In the genomic region with DNA sequence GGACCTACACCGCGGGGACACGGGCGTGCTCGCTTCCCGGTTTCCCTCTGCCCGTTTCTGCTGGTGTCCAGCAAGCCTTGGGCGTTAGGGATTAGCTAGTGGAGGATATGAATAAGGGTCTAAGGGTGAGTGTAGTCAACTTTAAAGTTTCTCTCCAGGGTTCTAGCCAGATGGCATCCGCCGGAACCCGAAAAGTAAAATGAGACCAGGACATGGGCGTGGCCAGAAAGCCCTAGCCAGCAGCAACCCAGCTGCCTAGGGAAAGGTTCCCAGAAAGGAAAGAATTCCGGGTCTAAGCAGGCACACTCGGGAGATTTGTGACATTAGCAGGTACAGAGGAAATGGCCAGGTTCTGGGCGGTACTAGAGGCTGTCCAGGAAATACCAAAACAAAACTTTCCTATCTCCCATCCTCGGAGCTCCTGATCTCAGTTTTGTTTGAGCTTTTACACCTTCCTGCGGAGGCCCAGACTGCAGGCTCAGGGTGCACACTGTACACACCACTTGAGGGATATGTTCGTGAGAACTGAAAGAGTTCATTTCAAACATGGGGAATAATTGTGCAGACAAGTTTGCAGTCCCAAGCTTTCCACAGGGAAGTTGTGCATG, we compare ENCODE assay signal across 8 mouse cellular contexts. TPM values are rescaled to one million over a fixed set of nuclear protein-coding genes. Genes with fewer than 3 reads are reported as not detected.
A peak's percentile ranks its signal among the peaks of the same experiment; 100 is the strongest.
DNase-seq lines count a peak whose midpoint lies in the region; ATAC-seq and TF ChIP-seq lines count a peak whose summit lies in the region.

No protein-coding gene starts in this region.

- H3K4me1 ChIP-seq in embryonic facial prominence, embryonic 10.5 days: peaks cover 50% of the 10 kb centered on the region
- H3K4me1 ChIP-seq in heart, adult 2 months (ENCODE audit: control insufficient read depth, insufficient read depth, low read length): peaks cover 15% of the 10 kb centered on the region
- peaks cover 15% of the 10 kb centered on the region for H3K4me1 ChIP-seq in liver, adult 2 months (ENCODE audit: control insufficient read depth, insufficient read depth, low read length)
- peaks cover 25% of the 10 kb centered on the region for H3K4me1 ChIP-seq in midbrain, embryonic 16.5 days (ENCODE audit: control insufficient read depth, insufficient read depth, low read length)
- H3K4me1 ChIP-seq in testis, adult 2 months (ENCODE audit: control insufficient read depth, insufficient read depth, low read length): peaks cover 4% of the 10 kb centered on the region

- intact Hi-C loops in heart, adult 2 months (cut with DNase I): loop anchor here (1.0 to 10.0 kb wide), 6 partner anchors 23 to 466 kb away; partner anchors contain the start of genes Fip1l1 and Scfd2

- H3K9me3 ChIP-seq in embryonic facial prominence, embryonic 10.5 days: no peaks in the 10 kb centered on the region
- no peaks in the 10 kb centered on the region for H3K9me3 ChIP-seq in midbrain, embryonic 16.5 days (replicated peaks; ENCODE audit: control insufficient read depth, low read length, poor library complexity, severe bottlenecking)

- peak overlapping the region; percentile 97 for H3K27ac ChIP-seq in embryonic facial prominence, embryonic 10.5 days (replicated peaks)
- peak overlapping the region; percentile 99 for H3K27ac ChIP-seq in heart, adult 2 months
- H3K27ac ChIP-seq in liver, adult 2 months (replicated peaks; ENCODE audit: insufficient read depth, low read depth, low read length): peak overlapping the region; percentile 81
- peak overlapping the region; percentile 84 for H3K27ac ChIP-seq in midbrain, embryonic 16.5 days (ENCODE audit: low read length)
- H3K27ac ChIP-seq in testis, adult 2 months (ENCODE audit: control insufficient read depth, insufficient read depth, low read depth, low read length): peak overlapping the region; percentile 58

- H3K36me3 ChIP-seq in embryonic facial prominence, embryonic 10.5 days (replicated peaks): no peaks in the 10 kb centered on the region
- H3K36me3 ChIP-seq in heart, adult 2 months (ENCODE audit: control insufficient read depth, insufficient read depth, low read length): peaks cover 6% of the 10 kb centered on the region; the same call in 1 of the 2 replicates
- no peaks in the 10 kb centered on the region for H3K36me3 ChIP-seq in liver, adult 2 months (ENCODE audit: control insufficient read depth, insufficient read depth, low read length)
- H3K36me3 ChIP-seq in midbrain, embryonic 16.5 days (ENCODE audit: control insufficient read depth, insufficient read depth, low read length): no peaks in the 10 kb centered on the region
- no peaks in the 10 kb centered on the region for H3K36me3 ChIP-seq in testis, adult 2 months (ENCODE audit: control insufficient read depth, insufficient read depth, low read length)

- peak; percentile 73 for DNase-seq in A20 (ENCODE audit: low read depth, low spot score)
- DNase-seq in T-cell, adult 2 months (ENCODE audit: low spot score): peak; percentile 20
- DNase-seq in embryonic facial prominence, embryonic 10.5 days (ENCODE audit: low spot score): peak; percentile 78
- DNase-seq in heart, adult 2 months: peak in 1 of 2 experiments; percentile 89
- DNase-seq in kidney, adult 18-20 months: peak; percentile 87
- peak; percentile 75 for DNase-seq in liver, adult 2 months (ENCODE audit: extremely low read depth, low read depth, low spot score)

- TF ChIP-seq EP300 in heart, adult 2 months (IDR thresholded peaks at IDR 0.05; ENCODE audit: insufficient read depth, low read depth, low read length): peak; percentile 31; the same call in 1 of the 2 replicates

- peak overlapping the region; percentile 89 for H3K4me2 ChIP-seq in midbrain, embryonic 16.5 days (ENCODE audit: low read length)

- H3K27me3 ChIP-seq in embryonic facial prominence, embryonic 10.5 days (replicated peaks; ENCODE audit: low read depth, poor library complexity, severe bottlenecking): no peaks in the 10 kb centered on the region
- H3K27me3 ChIP-seq in heart, adult 2 months (ENCODE audit: control insufficient read depth, insufficient read depth, low read length): no peaks in the 10 kb centered on the region
- no peaks in the 10 kb centered on the region for H3K27me3 ChIP-seq in liver, adult 2 months (ENCODE audit: control insufficient read depth, insufficient read depth, low read length)
- H3K27me3 ChIP-seq in midbrain, embryonic 16.5 days (ENCODE audit: control insufficient read depth, insufficient read depth, low read depth, low read length): no peaks in the 10 kb centered on the region
- peaks cover 2% of the 10 kb centered on the region; the same call in 1 of the 2 replicates for H3K27me3 ChIP-seq in testis, adult 2 months (ENCODE audit: control insufficient read depth, insufficient read depth, low read length)

- 0 out of 2 replicates have a peak, but pooled peaks have one; percentile 4 for TF ChIP-seq POLR2A in heart, adult 2 months (IDR thresholded peaks at IDR 0.05; ENCODE audit: insufficient read depth, low read depth, low read length)
- TF ChIP-seq POLR2A in liver, adult 2 months (IDR thresholded peaks at IDR 0.05; ENCODE audit: extremely low read depth, insufficient read depth, low read length): no peak
- TF ChIP-seq POLR2A in testis, adult 2 months (IDR thresholded peaks at IDR 0.05; ENCODE audit: control insufficient read depth, low read depth, low read length): no peak

- ATAC-seq in midbrain, embryonic 16.5 days: peak; percentile 15; the same call in 1 of the 2 replicates

- no peak for TF ChIP-seq CTCF in heart, adult 2 months (IDR thresholded peaks at IDR 0.05)
- TF ChIP-seq CTCF in liver, adult 2 months (IDR thresholded peaks at IDR 0.05; ENCODE audit: low read depth, low read length): no peak
- no peak for TF ChIP-seq CTCF in testis, adult 2 months (IDR thresholded peaks at IDR 0.05; ENCODE audit: control insufficient read depth, insufficient read depth, insufficient replicate concordance, low read depth, low read length)

- 2% methylated on average over 18 of the region's 18 CpGs for WGBS in embryonic facial prominence, embryonic 10.5 days
- under 1% methylated on average over 18 of the region's 18 CpGs for WGBS in heart, adult 2 months
- WGBS in liver, adult 2 months: under 1% methylated on average over 18 of the region's 18 CpGs
- WGBS in midbrain, embryonic 16.5 days: 1% methylated on average over 18 of the region's 18 CpGs

- H3K79me2 ChIP-seq in heart, adult 2 months (replicated peaks; ENCODE audit: control insufficient read depth, insufficient read depth, low read length): no peaks in the 10 kb centered on the region
- H3K79me2 ChIP-seq in liver, adult 2 months (ENCODE audit: control insufficient read depth, insufficient read depth, low read length): peaks cover 9% of the 10 kb centered on the region; the same call in 1 of the 2 replicates

- H3K4me3 ChIP-seq in embryonic facial prominence, embryonic 10.5 days: peak overlapping the region; percentile 85
- peak overlapping the region; percentile 94 for H3K4me3 ChIP-seq in heart, adult 2 months
- peak overlapping the region; percentile 82 for H3K4me3 ChIP-seq in liver, adult 2 months (ENCODE audit: insufficient read depth, low read depth, low read length)
- peak overlapping the region; percentile 84 for H3K4me3 ChIP-seq in midbrain, embryonic 16.5 days (ENCODE audit: low read depth, low read length)
- H3K4me3 ChIP-seq in testis, adult 2 months (ENCODE audit: control insufficient read depth, low read depth, low read length): peak overlapping the region; percentile 93

- H3K9ac ChIP-seq in heart, adult 2 months (ENCODE audit: low read depth, low read length): peak overlapping the region; percentile 81
- H3K9ac ChIP-seq in liver, adult 2 months (ENCODE audit: low read depth, low read length): peak overlapping the region; percentile 85
- peak overlapping the region; percentile 91 for H3K9ac ChIP-seq in midbrain, embryonic 16.5 days (ENCODE audit: low read depth, low read length)

RNA-seq across cellular contexts. Expression of gene Usp46, which starts 0.6 kb away (rescaled TPM):
- 41.6 and 43.2 TPM in 2 replicates for polyA plus RNA-seq in embryonic facial prominence, embryonic 10.5 days (2016; fragmentation: Nextera tagmentation; extraction: Ambion mirVana)
- 10 to 100 TPM; 35.8 to 37.1 TPM for total RNA-seq in heart, adult 2 months (2021)
- 6.4 and 15.8 TPM in 2 replicates for polyA plus RNA-seq in heart, adult 2 months (2012; rRNA removed)
- total RNA-seq in liver, adult 2 months (2014; rRNA removed): 5.4 and 5.8 TPM in 2 replicates
- 3.0 and 3.8 TPM in 2 replicates for polyA plus RNA-seq in liver, adult 2 months (2012; rRNA removed)
- 38.5 and 40.0 TPM in 2 replicates for polyA plus RNA-seq in midbrain, embryonic 16.5 days (2015; fragmentation: Nextera tagmentation; extraction: Ambion mirVana)
- 20.4 and 24.7 TPM in 2 replicates for polyA plus RNA-seq in testis, adult 2 months (2012; rRNA removed)
